Mouse (Mus musculus) hindbrain, postnatal 0 days (tissue): ENCODE measurements at regions not wholly inside any gene's neighbourhood (a gene's known extent, or its start where the extent isn't known, plus 50 kb on each side); places are given as distances from the start of the nearest gene placed in this dataset.

Experiments
- ATAC-seq: fragments of 200-750 bp; cut with Nextera tagmentation; 2 replicates; pipeline ENCODE4 v1.8.0; 2017; ENCODE audit warnings: mild to moderate bottlenecking, moderate TSS enrichment, moderate library complexity
- DNase-seq: peaks from one replicate; pipeline ENCODE4 v3.0.0-alpha.2; 2015; ENCODE audit warnings: low spot score
- H3K27ac ChIP-seq: fragments of 300-500 bp; sonication (generic); 2 replicates; pipeline ENCODE4 v1.5.1; 2014; ENCODE audit warnings: mild to moderate bottlenecking
- H3K27me3 ChIP-seq: fragments of 300-500 bp; sonication (generic); 2 replicates; pipeline ENCODE4 v1.6.1; 2014; ENCODE audit warnings: low read length, mixed read lengths; ENCODE audit not compliant: insufficient read depth
- H3K36me3 ChIP-seq: fragments of 300-500 bp; sonication (generic); 2 replicates; pipeline ENCODE4 v1.6.1; 2014; ENCODE audit warnings: low read length, mixed read lengths; ENCODE audit not compliant: insufficient read depth
- H3K4me1 ChIP-seq: fragments of 300-500 bp; sonication (generic); 2 replicates; pipeline ENCODE4 v1.6.1; 2014; ENCODE audit warnings: antibody characterized with exemption, low read length, mixed read lengths; ENCODE audit not compliant: insufficient read depth
- H3K4me2 ChIP-seq: fragments of 300-500 bp; sonication (generic); 2 replicates; pipeline ENCODE4 v1.6.1; 2014; ENCODE audit warnings: low read depth, mild to moderate bottlenecking, low read length, moderate library complexity, mixed read lengths
- H3K4me3 ChIP-seq: fragments of 300-500 bp; sonication (generic); 2 replicates; pipeline ENCODE4 v1.5.1; 2014; ENCODE audit warnings: low read length
- H3K9ac ChIP-seq: fragments of 300-500 bp; sonication (generic); replicated peaks from 2 replicates; pipeline ENCODE4 v1.6.1; 2014; ENCODE audit warnings: mild to moderate bottlenecking, low read length, moderate library complexity, mixed read lengths
- H3K9me3 ChIP-seq: fragments of 300-500 bp; sonication (generic); 2 replicates; pipeline ENCODE4 v1.6.1; 2016; ENCODE audit warnings: low read length, mixed read lengths
- CTCF ChIP-seq: IDR thresholded peaks from 2 replicates; pipeline ENCODE4 v1.5.1; 2016; ENCODE audit warnings: antibody characterized with exemption, control low read depth, low read depth
- WGBS: fragments of 180-500 bp; shearing (Covaris S2); extraction: QIAGEN DNeasy Blood & Tissue Kit; methylation state at CpG from one replicate; pipeline ENCODE4 v1.1.7; 2014; 5-methylcytosine and 5-hydroxymethylcytosine counted together

- Histone ChIP-seq H3K4me1 (no peaks in the 10 kb centered on the region), H3K9ac (no peak overlapping the region), H3K27me3 (no peaks in the 10 kb centered on the region), H3K4me3 (no peak overlapping the region), H3K36me3 (no peaks in the 10 kb centered on the region), H3K4me2 (no peak overlapping the region), H3K9me3 (no peaks in the 10 kb centered on the region), H3K27ac (no peak overlapping the region)
- ATAC-seq = no peak
- no peak for TF ChIP-seq CTCF
- no peak for DNase-seq
- 76% methylated on average over 4 of the region's 4 CpGs for WGBS
Observed at GRCm38 (mm10) chr11:25142833-25143232, 1065.0 kb downstream of the Bcl11a start.

GRCm38 (mm10) chr11:25147287-25147686, 1063.3 kb downstream of the 5730522E02Rik start:
- Histone ChIP-seq H3K27ac (no peak overlapping the region), H3K4me1 (no peaks in the 10 kb centered on the region), H3K36me3 (no peaks in the 10 kb centered on the region), H3K4me2 (no peak overlapping the region), H3K9ac (no peak overlapping the region), H3K9me3 (no peaks in the 10 kb centered on the region), H3K4me3 (no peak overlapping the region), H3K27me3 (no peaks in the 10 kb centered on the region)
- no peak for DNase-seq
- 88% methylated on average over 3 of the region's 3 CpGs for WGBS
- TF ChIP-seq CTCF = no peak
- ATAC-seq = no peak

- Histone ChIP-seq H3K4me3 (peak overlapping the region; percentile 27), H3K27ac (no peak overlapping the region), H3K9ac (no peak overlapping the region; the same call in 1 of the 2 replicates), H3K9me3 (no peaks in the 10 kb centered on the region), H3K36me3 (no peaks in the 10 kb centered on the region), H3K4me1 (no peaks in the 10 kb centered on the region), H3K27me3 (no peaks in the 10 kb centered on the region), H3K4me2 (peak overlapping the region; percentile 46)
- peak; percentile 2 for DNase-seq
- no peak for TF ChIP-seq CTCF
- 7% methylated on average over 5 of the region's 5 CpGs for WGBS
- peak; percentile 58 for ATAC-seq
Observed at GRCm38 (mm10) chr11:25156705-25157104, 1053.9 kb downstream of the 5730522E02Rik start.

DNA sequence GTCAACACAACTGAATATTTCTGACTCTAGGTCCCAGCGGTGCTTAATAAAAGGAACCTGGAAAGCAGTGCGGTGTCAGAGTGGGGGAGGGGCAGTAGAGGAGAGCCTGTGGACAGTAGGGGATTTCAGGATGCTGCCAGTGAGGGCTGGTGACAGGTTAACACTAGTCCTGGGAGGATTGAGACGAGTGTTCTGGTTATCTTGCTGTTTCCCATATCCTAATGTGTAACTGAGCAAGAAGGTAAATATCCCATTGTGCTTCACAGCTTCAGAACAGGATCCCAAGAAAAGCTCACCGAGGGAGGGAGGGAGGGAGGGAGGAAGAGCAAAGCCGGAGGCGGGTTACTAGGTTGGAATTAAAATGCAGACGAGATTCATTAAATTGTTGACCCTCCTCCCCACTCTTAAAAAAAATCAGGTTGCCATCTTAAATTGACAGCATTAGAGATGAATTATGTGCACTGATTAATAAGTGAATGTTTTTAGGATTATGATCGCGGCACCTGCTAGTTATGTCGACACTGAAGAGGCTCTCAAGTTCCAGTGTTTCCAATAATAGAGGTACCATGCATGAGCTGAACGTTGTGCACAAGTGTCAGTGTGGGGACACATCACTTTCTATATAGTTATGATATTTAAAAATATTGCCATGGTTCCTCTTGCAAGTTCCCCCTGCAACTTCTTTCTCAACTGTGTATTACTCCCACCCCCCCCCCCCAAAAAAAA, 1053.3 kb downstream of the 5730522E02Rik start:
- Histone ChIP-seq H3K4me3 (peak overlapping the region; percentile 27), H3K9me3 (no peaks in the 10 kb centered on the region), H3K27ac (no peak overlapping the region), H3K36me3 (no peaks in the 10 kb centered on the region), H3K4me2 (peak overlapping the region; percentile 46), H3K9ac (no peak overlapping the region; the same call in 1 of the 2 replicates), H3K4me1 (no peaks in the 10 kb centered on the region), H3K27me3 (no peaks in the 10 kb centered on the region)
- ATAC-seq (peak; percentile 81), DNase-seq (peak; percentile 57)
- 12% methylated on average over 11 of the region's 11 CpGs for WGBS
- TF ChIP-seq CTCF = no peak

DNA sequence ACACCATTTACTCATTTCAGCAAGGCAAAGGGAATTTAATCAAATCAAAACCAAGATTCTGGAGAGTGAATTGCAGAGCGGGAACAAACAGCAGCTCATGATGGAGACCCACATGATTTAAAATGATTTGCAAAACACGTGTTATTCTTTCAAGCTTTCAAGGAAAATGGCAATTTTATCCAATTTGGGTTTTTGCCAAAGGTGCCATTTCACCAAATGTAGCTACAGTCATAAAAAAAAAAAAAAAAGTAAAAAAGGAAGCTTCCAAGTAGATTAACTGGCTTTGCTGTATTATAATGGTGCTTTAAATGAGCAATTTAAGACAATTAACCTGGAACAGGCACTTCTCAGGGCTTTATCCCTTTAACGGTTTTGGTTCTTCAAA, 1052.7 kb downstream of the 5730522E02Rik start:
- H3K27ac ChIP-seq = no peak overlapping the region
- no peaks in the 10 kb centered on the region for H3K27me3 ChIP-seq
- DNase-seq (no peak), ATAC-seq (no peak)
- no peak overlapping the region for H3K4me3 ChIP-seq
- no peaks in the 10 kb centered on the region for H3K36me3 ChIP-seq
- TF ChIP-seq CTCF = no peak
- WGBS = 50% methylated on average over 3 of the region's 3 CpGs
- peak overlapping the region; percentile 46; the same call in 1 of the 2 replicates for H3K4me2 ChIP-seq
- no peaks in the 10 kb centered on the region for H3K4me1 ChIP-seq
- no peak overlapping the region for H3K9ac ChIP-seq
- no peaks in the 10 kb centered on the region for H3K9me3 ChIP-seq

GRCm38 (mm10) chr11:25158884-25159283, 1051.7 kb downstream of the 5730522E02Rik start:
- H3K4me1 ChIP-seq = no peaks in the 10 kb centered on the region
- H3K4me2 ChIP-seq = no peak overlapping the region
- no peak for TF ChIP-seq CTCF
- H3K4me3 ChIP-seq = no peak overlapping the region
- DNase-seq (no peak), ATAC-seq (no peak)
- no peaks in the 10 kb centered on the region for H3K36me3 ChIP-seq
- H3K9me3 ChIP-seq = no peaks in the 10 kb centered on the region
- no peaks in the 10 kb centered on the region for H3K27me3 ChIP-seq
- 97% methylated on average over 1 of the region's 1 CpGs for WGBS
- H3K27ac ChIP-seq = no peak overlapping the region
- no peak overlapping the region for H3K9ac ChIP-seq

- no peak for TF ChIP-seq CTCF
- H3K9me3 ChIP-seq = no peaks in the 10 kb centered on the region
- 76% methylated on average over 1 of the region's 1 CpGs for WGBS
- no peak for ATAC-seq
- no peaks in the 10 kb centered on the region for H3K4me1 ChIP-seq
- no peaks in the 10 kb centered on the region for H3K36me3 ChIP-seq
- DNase-seq = no peak
- no peak overlapping the region for H3K4me3 ChIP-seq
- no peak overlapping the region for H3K27ac ChIP-seq
- no peak overlapping the region for H3K4me2 ChIP-seq
- H3K27me3 ChIP-seq = no peaks in the 10 kb centered on the region
- H3K9ac ChIP-seq = no peak overlapping the region
Observed at GRCm38 (mm10) chr11:25167939-25168338, 1042.6 kb downstream of the 5730522E02Rik start.
